Mouse (Mus musculus): Measurements from ENCODE around the gene Vps36. TPM values are rescaled to one million over a fixed set of nuclear protein-coding genes. Genes with fewer than 3 reads are reported as not detected.

Gene Vps36
- total and polyA plus RNA-seq, 2 experiments from 2014 or later: 18.1 to 20.9 TPM

DNA sequence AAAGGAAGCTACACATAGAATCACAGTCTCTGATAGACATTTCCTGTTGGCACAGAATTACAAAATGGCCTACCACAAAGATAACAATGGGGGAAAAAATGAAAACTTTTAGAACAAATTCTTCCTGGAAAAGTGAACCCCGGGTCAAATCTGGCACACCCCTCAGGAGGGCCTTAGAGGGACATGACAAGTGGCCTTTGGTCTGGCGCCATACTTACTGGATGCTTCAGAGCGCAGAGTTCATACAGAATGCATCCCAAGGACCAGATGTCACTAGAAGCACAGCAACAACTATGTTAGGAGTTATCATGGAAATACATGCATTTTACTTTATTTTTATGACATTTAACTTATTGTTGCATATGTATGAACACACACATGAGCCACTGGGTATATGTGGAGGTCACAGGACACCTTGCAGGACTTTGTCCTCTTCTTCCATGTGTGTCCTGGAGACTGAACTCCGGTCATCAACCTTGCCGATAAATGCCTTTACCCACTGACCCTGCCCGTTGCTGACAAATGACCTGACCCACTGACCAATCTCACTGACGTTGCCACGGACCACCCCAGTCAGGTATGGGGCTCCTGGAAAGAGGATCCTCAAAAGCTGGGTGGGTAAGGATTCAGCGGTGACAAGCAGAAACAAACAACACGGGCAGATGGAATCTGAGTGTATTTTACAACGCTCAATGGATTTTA is 42.8 kb upstream of the Vps36 start:
- DNase-seq (ENCODE audit: low spot score) (no peak), ATAC-seq (ENCODE audit: insufficient read depth, low read depth) (no peak)
- no peak overlapping the region for H3K4me2 ChIP-seq (ENCODE audit: low read depth, low read length)
- H3K9me3 ChIP-seq (replicated peaks; ENCODE audit: control insufficient read depth, low read length): no peaks in the 10 kb centered on the region
- no peak overlapping the region for H3K9ac ChIP-seq (replicated peaks; ENCODE audit: low read depth, low read length)
- H3K36me3 ChIP-seq (replicated peaks; ENCODE audit: control insufficient read depth, insufficient read depth, low read length): peaks cover 23% of the 10 kb centered on the region
- H3K4me1 ChIP-seq (ENCODE audit: control insufficient read depth, insufficient read depth): no peaks in the 10 kb centered on the region
- H3K27ac ChIP-seq (ENCODE audit: low read depth): no peak overlapping the region
- 80% methylated on average over 11 of the region's 11 CpGs for WGBS
- H3K27me3 ChIP-seq (ENCODE audit: control insufficient read depth, insufficient read depth, low read length): no peaks in the 10 kb centered on the region
- TF ChIP-seq CTCF (IDR thresholded peaks at IDR 0.05; ENCODE audit: low read depth) (no peak), EP300 (IDR thresholded peaks at IDR 0.05; ENCODE audit: low read depth) (no peak)
- H3K4me3 ChIP-seq (ENCODE audit: low read depth, low read length): no peak overlapping the region

DNA sequence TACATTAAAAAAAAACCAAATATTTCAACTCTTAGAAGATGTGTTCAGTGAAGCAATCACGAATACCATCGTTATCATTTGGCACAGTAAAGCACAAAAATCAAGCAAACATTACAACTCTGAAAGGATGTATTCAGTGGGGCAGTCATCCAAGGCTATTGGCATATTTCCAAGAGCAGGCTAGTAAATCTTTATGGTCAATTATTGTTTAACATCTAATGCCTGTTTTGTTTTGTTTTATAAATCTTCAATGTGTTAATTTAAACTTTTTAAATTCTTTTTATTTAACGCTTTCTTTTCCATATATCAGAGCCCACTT is 42.3 kb upstream of the Vps36 start:
- Histone ChIP-seq H3K9ac (replicated peaks; ENCODE audit: low read depth, low read length) (no peak overlapping the region), H3K36me3 (replicated peaks; ENCODE audit: control insufficient read depth, insufficient read depth, low read length) (peaks cover 26% of the 10 kb centered on the region), H3K4me1 (ENCODE audit: control insufficient read depth, insufficient read depth) (no peaks in the 10 kb centered on the region), H3K4me2 (ENCODE audit: low read depth, low read length) (no peak overlapping the region), H3K4me3 (ENCODE audit: low read depth, low read length) (no peak overlapping the region), H3K27ac (ENCODE audit: low read depth) (no peak overlapping the region), H3K27me3 (ENCODE audit: control insufficient read depth, insufficient read depth, low read length) (no peaks in the 10 kb centered on the region), H3K9me3 (replicated peaks; ENCODE audit: control insufficient read depth, low read length) (no peaks in the 10 kb centered on the region)
- TF ChIP-seq EP300 (IDR thresholded peaks at IDR 0.05; ENCODE audit: low read depth): no peak
- TF ChIP-seq CTCF (IDR thresholded peaks at IDR 0.05; ENCODE audit: low read depth): no peak
- ATAC-seq (ENCODE audit: insufficient read depth, low read depth) (no peak), DNase-seq (ENCODE audit: low spot score) (no peak)
- 59% methylated on average over 3 of the region's 3 CpGs for WGBS

DNA sequence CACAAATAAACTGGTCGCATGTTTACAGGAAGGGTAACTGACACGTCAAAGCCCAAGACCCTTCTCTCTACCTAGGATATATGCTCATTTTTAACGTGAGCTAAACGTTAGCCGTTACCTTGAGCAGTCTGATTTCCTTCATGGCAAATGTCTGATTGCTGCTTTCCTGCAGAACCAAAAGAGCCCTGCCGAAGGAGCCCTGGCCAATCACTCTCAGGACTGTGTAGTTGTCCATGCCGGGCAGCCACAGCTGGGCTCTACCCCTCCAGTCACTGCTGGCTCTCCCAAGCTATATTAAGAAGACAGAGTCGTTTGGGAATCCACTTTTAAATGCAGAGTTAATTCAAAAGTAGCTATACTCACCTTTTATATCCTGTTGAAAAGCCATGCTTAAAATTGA is 30.4 kb upstream of the Vps36 start:
- Histone ChIP-seq H3K4me2 (ENCODE audit: low read depth, low read length) (no peak overlapping the region), H3K36me3 (replicated peaks; ENCODE audit: control insufficient read depth, insufficient read depth, low read length) (peaks cover 11% of the 10 kb centered on the region), H3K4me3 (ENCODE audit: low read depth, low read length) (no peak overlapping the region), H3K27ac (ENCODE audit: low read depth) (no peak overlapping the region), H3K27me3 (ENCODE audit: control insufficient read depth, insufficient read depth, low read length) (no peaks in the 10 kb centered on the region), H3K9ac (replicated peaks; ENCODE audit: low read depth, low read length) (no peak overlapping the region), H3K9me3 (replicated peaks; ENCODE audit: control insufficient read depth, low read length) (no peaks in the 10 kb centered on the region), H3K4me1 (ENCODE audit: control insufficient read depth, insufficient read depth) (no peaks in the 10 kb centered on the region)
- TF ChIP-seq EP300 (IDR thresholded peaks at IDR 0.05; ENCODE audit: low read depth): no peak
- ATAC-seq (ENCODE audit: insufficient read depth, low read depth): no peak
- DNase-seq (ENCODE audit: low spot score): no peak
- WGBS: 82% methylated on average over 8 of the region's 8 CpGs

DNA sequence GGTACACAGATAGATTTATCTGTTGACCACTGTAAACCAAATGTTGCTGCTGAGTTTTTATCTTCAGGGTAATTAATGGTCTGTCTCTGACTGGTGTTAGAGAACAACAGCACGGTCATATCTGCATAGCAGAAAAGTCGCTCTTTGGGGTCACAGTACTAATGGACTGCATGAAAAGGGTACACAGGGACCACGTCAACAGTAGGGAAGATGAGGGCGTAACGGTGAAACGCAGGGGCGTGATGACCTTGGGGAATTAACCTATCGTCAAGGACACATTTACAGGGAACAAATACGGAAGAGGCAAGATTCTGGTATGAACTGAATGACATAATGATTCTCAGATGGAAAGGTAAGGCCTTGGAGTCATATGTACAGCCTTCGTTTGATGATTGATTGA is 28.2 kb upstream of the Vps36 start:
- Histone ChIP-seq H3K9ac (replicated peaks; ENCODE audit: low read depth, low read length) (no peak overlapping the region), H3K4me2 (ENCODE audit: low read depth, low read length) (no peak overlapping the region), H3K4me1 (ENCODE audit: control insufficient read depth, insufficient read depth) (no peaks in the 10 kb centered on the region), H3K27me3 (ENCODE audit: control insufficient read depth, insufficient read depth, low read length) (no peaks in the 10 kb centered on the region), H3K27ac (ENCODE audit: low read depth) (no peak overlapping the region), H3K36me3 (replicated peaks; ENCODE audit: control insufficient read depth, insufficient read depth, low read length) (peaks cover 18% of the 10 kb centered on the region), H3K9me3 (replicated peaks; ENCODE audit: control insufficient read depth, low read length) (no peaks in the 10 kb centered on the region), H3K4me3 (ENCODE audit: low read depth, low read length) (no peak overlapping the region)
- 82% methylated on average over 10 of the region's 10 CpGs for WGBS
- no peak for DNase-seq (ENCODE audit: low spot score)
- no peak for ATAC-seq (ENCODE audit: insufficient read depth, low read depth)
- TF ChIP-seq CTCF (IDR thresholded peaks at IDR 0.05; ENCODE audit: low read depth): no peak
- TF ChIP-seq EP300 (IDR thresholded peaks at IDR 0.05; ENCODE audit: low read depth): no peak

DNA sequence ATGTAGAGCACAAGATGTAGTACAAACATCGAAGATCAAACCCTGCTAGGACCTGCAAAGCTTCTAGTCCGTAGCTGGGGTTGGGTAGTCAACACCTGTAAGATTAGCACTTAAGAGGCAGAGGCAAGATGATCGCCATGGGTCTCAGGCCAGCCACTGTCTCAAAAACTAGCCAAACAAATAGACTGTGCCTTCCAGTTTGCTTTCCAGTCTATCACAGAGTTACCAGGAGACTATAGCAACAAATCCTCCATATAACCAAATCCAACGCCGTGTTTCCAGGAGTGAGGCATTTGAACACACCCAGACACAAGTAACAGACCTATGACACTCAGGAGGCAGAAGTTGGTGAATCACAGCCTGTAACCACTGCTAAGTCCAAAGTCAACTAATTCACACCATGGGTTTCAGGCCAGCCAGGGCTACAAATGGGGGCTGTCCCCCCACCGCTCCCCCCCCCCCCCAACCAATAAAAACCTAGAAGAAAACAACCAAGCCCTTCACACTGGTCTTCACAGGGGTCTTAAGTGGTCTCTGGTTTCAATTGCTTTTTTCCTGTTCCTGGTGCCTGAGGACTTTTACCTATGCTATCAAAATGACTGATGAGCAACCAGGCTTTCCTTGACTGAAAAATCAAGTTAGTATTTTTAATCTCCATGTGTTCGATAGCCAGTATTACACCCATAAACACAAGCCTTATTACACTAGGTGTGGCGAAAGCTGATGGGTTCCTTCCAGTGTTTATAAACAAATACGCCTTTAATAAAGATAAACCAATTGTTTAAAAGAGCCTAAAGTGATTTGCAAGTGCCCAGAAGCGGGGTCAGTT is 27.1 kb upstream of the Vps36 start:
- peak overlapping the region; percentile 73 for H3K4me3 ChIP-seq (ENCODE audit: low read depth, low read length)
- peaks cover 20% of the 10 kb centered on the region for H3K36me3 ChIP-seq (replicated peaks; ENCODE audit: control insufficient read depth, insufficient read depth, low read length)
- H3K27ac ChIP-seq (ENCODE audit: low read depth): peak overlapping the region; percentile 76
- TF ChIP-seq EP300 (IDR thresholded peaks at IDR 0.05; ENCODE audit: low read depth) (no peak), CTCF (IDR thresholded peaks at IDR 0.05; ENCODE audit: low read depth) (no peak)
- no peaks in the 10 kb centered on the region for H3K9me3 ChIP-seq (replicated peaks; ENCODE audit: control insufficient read depth, low read length)
- H3K9ac ChIP-seq (replicated peaks; ENCODE audit: low read depth, low read length): peak overlapping the region; percentile 56
- ATAC-seq (ENCODE audit: insufficient read depth, low read depth): 0 out of 2 replicates have a peak, but pooled peaks have one; percentile 9
- 51% methylated on average over 10 of the region's 10 CpGs for WGBS
- H3K4me1 ChIP-seq (ENCODE audit: control insufficient read depth, insufficient read depth): no peaks in the 10 kb centered on the region
- H3K27me3 ChIP-seq (ENCODE audit: control insufficient read depth, insufficient read depth, low read length): no peaks in the 10 kb centered on the region
- peak overlapping the region; percentile 77 for H3K4me2 ChIP-seq (ENCODE audit: low read depth, low read length)
- no peak for DNase-seq (ENCODE audit: low spot score)
